Mouse (Mus musculus) left cerebral cortex, postnatal 36 days (tissue): ENCODE data around the gene Slc12a9. TPM values are rescaled to one million over a fixed set of nuclear protein-coding genes. Genes with fewer than 3 reads are reported as not detected.

Experiments used
- DNase-seq, 2 experiments: peaks; one replicate each; pipeline ENCODE4 v3.0.0; 2021 to 2022; ENCODE audit warnings: low spot score in 2 of 2, mixed read lengths in 1 of 2
- intact Hi-C: fragments of 180-260 bp; cut with DNase I; formaldehyde crosslinking; loops from one replicate; pipeline ENCODE4 v1.15.1; 2025
- total RNA-seq, 2 experiments: library from RNA; stranded (reverse); gene quantifications; 2 replicates each; pipeline ENCODE4 v1.2.3; 2021

Slc12a9 gene
- 10 to 100 TPM; 21.1 to 25.2 TPM for total RNA-seq

- intact Hi-C loops = loop anchor here (5.0 to 10.0 kb wide), 2 partner anchors 169 to 441 kb away; partner anchors contain the start of genes Pop7 and Ppp1r35
- peak; percentile 88 to 90 for DNase-seq
Measured at GRCm38 (mm10) chr5:137333512-137334174, at the start of gene Slc12a9. Gene Slc12a9, minus strand, starts transcription at chr5:137333597.

DNA sequence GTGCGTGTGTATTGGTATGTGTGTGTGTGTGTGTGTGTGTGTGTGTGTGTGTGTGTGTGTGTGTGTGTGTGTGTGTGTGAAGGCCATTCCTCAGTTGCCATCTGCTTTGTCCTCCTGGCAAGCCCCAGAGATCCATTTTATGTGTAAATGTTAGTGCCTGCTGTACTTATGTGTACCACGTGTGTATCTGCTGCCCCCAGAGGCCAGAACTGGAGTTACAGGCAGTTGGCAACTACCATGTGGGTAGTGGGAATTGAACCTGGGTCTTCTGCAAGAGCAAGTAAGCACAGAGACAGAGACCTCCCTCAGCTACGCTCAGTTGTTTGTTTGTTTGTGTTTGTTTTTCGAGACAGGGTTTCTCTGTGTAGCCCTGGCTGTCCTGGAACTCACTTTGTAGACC lies 47.8 kb upstream of the Slc12a9 start:
- intact Hi-C loops = no loop called here
- peak; percentile 12 to 13 for DNase-seq

DNA sequence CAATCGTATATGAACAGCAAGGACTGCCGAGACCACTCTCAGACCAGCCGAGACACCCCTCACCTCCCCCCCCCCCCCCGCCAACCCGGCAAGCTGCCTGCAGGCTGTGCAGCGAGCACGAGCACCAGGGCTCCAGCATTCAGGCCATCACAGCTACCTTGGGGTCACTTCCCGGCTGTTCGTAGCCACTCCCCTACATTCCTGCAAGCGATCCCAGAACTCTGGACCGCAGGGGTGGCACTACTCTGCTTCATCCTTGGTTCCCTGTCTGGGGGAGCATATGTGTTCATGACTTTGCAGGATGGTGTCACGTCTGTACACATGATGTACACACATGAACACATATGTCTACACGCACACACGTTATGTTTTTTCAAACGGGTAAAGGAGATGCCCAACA lies 44.2 kb upstream of the Slc12a9 start:
- intact Hi-C loops = no loop called here
- DNase-seq = no peak

DNA sequence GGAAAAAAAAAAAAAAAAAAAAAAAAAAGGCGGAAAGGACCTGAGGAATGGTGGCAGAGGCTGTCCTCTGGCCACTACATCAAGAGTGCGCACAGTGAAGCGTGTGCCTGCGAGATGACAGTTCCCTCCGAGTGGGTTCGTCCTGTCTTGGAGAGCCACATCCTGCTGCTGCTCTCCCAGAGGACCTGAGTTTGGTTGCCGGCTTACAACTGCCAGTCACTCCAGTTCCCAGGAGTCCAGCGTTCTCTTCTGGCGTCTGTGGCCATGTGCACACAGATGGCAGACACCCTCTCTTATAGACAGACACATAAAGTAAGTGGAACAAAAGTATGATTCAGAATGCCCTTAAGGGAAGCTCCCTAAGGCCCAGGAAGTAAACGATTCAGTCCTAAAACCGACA lies 43.8 kb upstream of the Slc12a9 start:
- intact Hi-C loops = no loop called here

DNA sequence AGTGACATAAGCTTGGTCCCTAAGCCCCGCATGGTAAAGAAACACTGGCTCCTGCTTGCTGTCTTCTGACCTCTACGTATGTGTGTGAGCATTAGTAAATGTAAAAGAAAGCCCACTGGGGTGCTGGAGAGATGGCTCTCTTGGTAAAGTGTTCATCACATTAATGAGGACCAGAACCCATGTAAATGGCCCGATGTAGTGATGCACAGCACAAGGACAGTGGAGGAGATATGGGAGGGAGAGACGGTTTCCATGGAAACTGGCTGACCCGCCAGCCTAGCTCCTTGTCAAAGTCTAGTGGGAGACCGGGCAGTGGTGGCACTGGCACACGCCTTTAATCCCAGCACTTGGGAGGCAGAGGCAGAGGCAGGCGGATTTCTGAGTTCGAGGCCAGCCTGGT lies 43.3 kb upstream of the Slc12a9 start:
- intact Hi-C loops = no loop called here

More for the DNA sequence above, 43.8 kb upstream of the Slc12a9 start:
- no peak for DNase-seq

DNA sequence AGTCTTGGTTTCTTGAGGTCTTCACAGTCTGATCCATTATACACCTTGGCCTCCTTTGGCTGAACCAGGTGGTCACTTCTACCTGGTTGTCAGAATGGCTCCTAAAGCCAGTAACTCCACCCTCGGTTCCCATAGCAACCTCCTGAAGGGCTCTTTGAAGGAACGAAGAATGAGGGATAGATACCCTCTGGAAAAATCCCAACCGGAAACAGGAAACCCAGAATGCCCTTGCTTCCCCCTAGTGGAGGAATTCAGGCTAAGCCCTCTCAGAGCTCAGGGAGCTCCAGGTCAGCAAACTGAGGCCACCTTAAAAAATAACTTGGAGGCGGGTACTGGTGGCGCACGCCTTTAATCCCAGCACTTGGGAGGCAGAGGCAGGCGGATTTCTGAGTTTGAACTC lies 42.8 kb upstream of the Slc12a9 start:
- no peak for DNase-seq
- intact Hi-C loops = no loop called here

More for the DNA sequence above, 43.3 kb upstream of the Slc12a9 start:
- no peak for DNase-seq

DNA sequence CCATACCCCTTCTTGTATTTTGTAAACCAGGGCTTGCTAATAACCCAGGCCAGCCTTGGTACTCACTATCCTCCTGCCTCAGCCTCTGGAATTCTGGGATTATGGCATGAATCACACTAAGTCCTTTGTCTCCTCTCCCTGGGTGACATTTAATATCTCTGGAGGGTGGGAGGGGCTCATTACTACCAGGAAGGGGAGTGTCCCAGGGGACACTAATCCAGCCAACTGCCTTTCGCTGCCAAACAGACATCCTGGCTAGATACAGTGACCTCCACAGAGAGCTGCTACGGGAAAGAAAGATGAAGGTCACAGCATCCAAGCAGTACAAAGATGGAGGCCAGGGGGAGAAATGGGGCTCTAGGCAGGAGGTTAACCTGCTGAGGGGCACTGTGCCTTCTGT lies 42.2 kb upstream of the Slc12a9 start:
- intact Hi-C loops = no loop called here
- DNase-seq = no peak

- no peak for DNase-seq
- intact Hi-C loops = no loop called here
Measured at GRCm38 (mm10) chr5:137374521-137375080, 41.2 kb upstream of the Slc12a9 start.

- intact Hi-C loops = no loop called here
- no peak for DNase-seq
Measured at GRCm38 (mm10) chr5:137373371-137373950, 40.1 kb upstream of the Slc12a9 start.

DNA sequence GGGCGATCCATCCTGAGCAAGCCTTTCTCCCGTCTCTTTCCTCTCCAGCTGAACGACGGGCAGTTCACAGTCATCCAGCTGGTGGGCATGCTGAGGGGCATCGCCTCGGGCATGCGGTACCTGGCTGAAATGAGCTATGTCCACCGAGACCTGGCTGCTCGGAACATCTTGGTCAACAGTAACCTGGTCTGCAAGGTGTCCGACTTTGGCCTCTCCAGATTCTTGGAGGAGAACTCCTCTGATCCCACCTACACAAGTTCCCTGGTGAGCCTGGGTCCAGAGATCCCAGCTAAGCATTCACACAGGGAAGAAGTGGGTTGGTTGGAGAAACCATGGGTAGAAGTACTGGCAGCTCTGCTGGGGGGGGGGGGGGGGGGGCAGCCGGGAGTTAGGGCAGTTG lies 36.3 kb upstream of the Slc12a9 start:
- intact Hi-C loops = loop anchor here (5.0 kb wide), 1 partner anchor 73 kb away; no protein-coding TSS in a partner anchor
- no peak for DNase-seq

DNA sequence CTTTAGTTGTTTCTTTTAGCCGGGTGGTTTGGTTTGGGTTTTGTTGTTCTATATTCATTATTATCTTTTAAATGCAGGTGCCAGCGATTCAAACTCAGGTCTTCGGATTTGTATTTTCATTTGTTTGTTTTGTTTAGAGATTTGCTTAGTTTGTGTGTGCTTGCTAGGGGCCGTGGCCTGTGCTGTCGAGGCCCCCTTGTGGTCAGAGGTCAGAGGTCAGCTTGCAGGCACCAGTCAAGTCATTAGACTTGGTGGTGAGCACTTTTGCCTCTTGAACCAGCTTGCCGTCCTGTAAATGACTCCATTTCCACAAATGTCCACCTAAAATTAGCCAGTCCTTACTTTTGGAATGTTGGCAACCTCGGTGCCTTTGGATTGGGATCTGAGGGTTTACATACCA lies 25.0 kb upstream of the Slc12a9 start:
- no peak for DNase-seq
- intact Hi-C loops = no loop called here

GRCm38 (mm10) chr5:137354091-137354490 lies 20.7 kb upstream of the Slc12a9 start:
- no peak for DNase-seq
- intact Hi-C loops = no loop called here

DNA sequence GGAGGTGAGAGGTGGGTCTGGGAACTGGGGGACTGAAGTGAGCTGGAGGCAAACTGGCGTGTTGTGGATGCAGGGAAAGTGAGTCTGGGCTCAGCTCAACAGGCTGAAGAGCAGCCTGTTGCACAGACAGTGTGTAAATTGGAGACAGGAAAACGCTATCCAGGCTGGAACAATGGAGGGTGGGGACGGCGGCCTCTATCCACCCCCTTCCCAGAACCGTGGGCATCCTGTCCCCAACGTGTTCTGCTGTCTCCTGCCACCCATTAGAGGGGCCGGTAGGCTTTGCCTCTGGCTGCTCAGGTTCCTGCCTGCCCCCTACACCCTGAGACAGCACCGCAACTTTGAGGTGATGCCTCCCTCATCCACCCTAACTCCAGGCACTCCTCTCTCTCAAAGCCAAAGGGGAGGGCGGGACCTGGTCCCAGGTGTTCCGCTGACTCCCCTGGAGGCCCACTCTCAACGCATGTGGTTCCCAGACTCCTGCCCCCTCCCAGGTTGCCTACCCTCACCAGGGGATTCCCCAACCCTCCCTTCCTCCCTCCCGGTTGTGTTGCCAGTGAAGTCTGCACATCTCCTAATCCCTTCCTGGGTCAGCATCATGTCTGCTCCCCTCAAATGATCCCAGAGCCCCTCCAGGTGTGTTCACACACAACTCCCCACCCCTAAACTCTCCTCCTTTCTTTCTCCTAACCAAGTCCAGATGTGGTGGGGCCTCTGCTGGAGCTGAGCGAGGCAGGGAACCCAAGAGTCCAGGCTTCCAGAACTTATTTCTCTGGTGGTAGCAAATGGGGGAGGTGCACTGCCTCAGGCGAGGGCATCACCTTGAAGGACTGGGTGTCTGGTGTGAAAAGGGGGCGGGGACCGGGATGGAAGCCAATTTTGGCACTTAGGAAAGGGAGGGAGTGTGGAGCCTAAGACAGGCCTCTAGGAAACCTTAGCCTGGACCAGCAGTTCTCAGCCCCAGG lies 18.9 kb upstream of the Slc12a9 start:
- no peak for DNase-seq
- intact Hi-C loops = no loop called here

DNA sequence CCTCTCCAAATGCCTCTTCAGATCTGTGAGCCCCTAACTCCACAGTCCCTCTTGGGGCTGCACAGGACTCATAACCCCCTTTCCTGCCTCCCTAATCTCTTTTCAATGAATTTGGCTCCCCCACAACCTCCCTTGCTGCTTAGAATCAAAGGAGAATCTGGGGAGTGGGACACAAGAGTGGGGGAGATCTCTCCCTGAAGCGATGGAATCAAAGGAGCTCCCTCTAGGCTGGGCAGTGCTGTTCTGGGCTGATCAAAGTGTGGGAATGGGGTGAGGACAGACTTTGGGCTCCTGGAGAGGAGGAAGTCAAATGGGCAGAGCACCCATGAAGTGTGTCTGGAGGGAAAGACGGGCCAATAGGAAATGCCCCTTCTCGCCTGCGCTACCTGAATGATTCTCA lies 18.0 kb upstream of the Slc12a9 start:
- intact Hi-C loops = no loop called here
- no peak for DNase-seq

GRCm38 (mm10) chr5:137351058-137351380 lies 17.6 kb upstream of the Slc12a9 start:
- intact Hi-C loops = no loop called here
- DNase-seq = no peak

DNA sequence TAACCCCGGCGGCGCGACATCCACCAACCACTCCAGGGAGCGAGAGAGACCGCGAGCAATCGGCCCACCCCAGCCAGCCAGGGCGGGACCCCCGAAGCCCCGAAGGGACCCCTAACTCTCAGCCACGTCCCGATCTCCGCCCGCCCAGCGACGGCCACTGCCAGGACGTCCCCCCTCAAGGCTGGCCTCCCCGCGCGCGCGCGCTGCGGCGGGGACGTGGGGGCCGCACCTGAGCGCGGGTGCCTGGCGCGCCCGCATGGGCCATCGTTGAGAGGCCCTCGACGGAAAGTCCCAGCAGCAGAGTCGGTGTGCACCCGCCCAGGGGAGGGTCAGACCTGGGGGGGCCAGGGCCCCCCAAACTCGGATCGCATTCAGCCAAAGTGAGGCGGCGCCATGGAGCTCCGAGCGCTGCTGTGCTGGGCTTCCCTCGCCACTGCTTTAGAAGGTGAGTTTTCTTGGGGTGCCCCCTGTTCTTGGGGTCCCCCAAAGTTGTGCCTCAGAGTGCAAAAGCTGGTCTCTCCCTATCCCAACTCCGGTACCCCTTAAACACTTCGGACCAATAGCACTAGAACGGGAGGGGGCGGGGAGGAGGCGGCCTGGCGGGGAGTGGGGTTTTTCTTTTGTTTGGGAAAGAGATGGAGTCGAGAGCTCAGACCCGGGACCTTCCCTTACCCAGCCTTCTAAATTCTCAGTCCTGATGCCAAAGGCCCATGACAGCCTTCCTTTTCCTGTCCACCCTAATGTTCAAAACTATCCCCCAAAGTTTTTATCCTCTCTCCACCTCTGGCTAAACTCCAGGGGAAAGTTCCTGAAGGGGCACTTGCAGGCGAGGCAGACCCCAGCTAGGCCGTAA lies 17.0 kb upstream of the Slc12a9 start:
- no peak for DNase-seq
- intact Hi-C loops = no loop called here

DNA sequence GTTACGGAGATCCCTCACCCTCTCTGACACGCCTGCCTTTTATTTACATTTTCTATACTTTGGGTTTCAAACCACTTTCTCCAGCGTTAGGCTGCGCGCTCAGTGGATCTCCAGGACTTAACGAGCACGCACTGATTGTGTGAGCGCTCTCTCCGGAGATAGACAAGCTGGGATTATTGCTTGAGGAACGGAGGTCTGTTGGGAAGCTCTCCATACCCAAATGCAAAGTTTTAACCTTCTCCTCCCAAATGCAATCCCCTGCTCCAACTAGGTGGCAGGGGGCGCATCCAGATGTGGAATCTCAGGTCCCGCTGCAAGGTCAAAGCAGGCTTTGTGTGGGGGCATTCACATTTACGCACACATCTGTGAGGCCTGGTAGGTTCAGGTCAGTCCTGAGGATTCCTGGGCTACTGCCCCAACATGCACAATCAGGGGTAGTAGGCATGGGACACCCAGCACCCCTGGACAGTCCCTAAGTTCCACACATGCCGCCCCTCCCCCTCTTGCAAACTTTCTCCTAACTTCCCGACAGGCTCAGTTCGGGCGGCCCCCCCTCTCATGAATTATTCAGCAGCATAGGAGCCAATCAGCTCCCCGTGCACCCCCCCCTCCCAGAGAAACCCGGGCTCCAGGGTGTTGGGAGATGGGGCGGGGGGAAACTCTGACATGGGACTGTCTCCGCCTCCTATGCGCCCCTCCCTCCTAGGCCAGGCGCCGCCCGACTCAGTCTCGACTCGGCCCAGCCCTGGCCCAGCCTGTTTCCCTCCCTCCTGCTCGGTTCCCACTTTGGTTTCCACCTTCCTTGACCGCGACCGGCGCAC lies 16.2 kb upstream of the Slc12a9 start, which contains the start of gene Ephb4:
Gene Ephb4, plus strand, starts transcription at position 726 of the 821 bp plus-strand sequence.
- intact Hi-C loops = no loop called here

More for the DNA sequence above, 16.2 kb upstream of the Slc12a9 start, which contains the start of gene Ephb4:
- peak; percentile 26 to 55 for DNase-seq
